Mouse (Mus musculus): ENCODE measurements around the gene G6pc3.

- TF ChIP-seq CTCF (IDR thresholded peaks at IDR 0.05) (no peak), POLR2A (IDR thresholded peaks at IDR 0.05; ENCODE audit: insufficient read depth, low read depth, low read length) (no peak), EP300 (IDR thresholded peaks at IDR 0.05; ENCODE audit: insufficient read depth, low read depth, low read length) (no peak)
Measured at GRCm38 (mm10) chr11:102228646-102229268, 39.3 kb downstream of the G6pc3 start.

Data from heart, adult 2 months (tissue).